Mouse (Mus musculus): ENCODE data around the gene Adra1d. TPM values are rescaled to one million over a fixed set of nuclear protein-coding genes. Genes with fewer than 3 reads are reported as not detected.

Gene Adra1d
- total RNA-seq, 2 experiments from 2014 or later, result 89.5 to 98.6 TPM

DNA sequence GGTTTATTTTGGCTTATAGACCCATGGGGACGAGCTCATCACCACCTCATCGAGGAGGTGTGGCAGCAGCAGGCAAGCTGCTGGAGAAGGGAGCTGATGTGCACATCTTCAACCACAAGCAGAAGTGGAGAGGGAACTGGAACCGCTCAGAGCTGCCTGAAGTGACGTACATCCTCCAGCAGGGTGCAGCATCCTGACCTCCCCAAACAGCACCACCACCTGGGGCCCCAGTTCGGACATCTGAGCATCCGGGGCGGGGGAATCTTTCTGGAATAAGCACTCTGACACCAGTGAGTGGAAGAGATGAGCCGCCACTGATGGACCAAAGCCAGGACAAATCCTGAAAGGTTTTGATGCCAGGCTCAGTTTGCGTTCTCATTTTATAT lies 31.5 kb downstream of the Adra1d start:
- no peak overlapping the region for H3K4me3 ChIP-seq
- DNase-seq (ENCODE audit: low spot score in 2 of 2), result peak in 1 of 2 experiments; percentile 58
- TF ChIP-seq CTCF (conservative IDR thresholded peaks at IDR 0.05), result peak; percentile 80
- no peak overlapping the region for H3K27ac ChIP-seq

DNA sequence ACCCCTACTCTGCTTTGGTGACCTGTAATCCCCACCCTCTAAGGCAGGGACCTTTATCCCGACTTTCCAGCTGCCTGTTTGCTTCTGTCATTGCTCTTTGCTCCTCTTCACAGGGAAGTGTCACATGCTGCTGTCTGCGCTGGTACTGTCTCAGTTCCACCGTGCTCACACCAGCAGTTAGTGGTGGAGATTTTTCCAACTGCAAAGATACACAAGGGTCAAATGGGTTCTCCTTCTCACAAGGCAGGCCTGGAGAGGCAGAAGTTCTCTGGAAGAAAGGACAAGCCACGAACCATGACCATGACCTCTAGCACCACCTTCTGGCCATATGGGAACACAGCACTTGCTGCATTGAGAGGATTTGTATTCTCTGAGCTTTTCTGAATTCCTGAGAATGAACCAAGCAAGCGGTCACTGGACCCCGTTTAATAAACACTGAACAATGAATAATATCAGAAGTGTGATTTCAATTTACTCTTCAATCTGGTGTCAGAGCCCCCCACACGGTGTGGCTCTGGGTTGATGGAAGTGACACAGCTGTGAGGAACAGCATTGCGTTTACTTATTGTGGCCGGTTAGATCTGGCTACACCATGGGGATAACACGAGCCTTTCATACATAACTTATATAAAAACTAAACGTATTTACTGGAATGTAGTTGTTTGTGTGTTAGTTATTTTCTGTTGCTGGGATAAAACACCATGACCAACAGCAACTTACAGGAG lies 32.0 kb downstream of the Adra1d start:
- H3K27ac ChIP-seq, result no peak overlapping the region
- peak; percentile 81 for TF ChIP-seq CTCF (conservative IDR thresholded peaks at IDR 0.05)
- no peak overlapping the region for H3K4me3 ChIP-seq
- peak; percentile 68 to 79 for DNase-seq (ENCODE audit: low spot score in 2 of 2)

DNA sequence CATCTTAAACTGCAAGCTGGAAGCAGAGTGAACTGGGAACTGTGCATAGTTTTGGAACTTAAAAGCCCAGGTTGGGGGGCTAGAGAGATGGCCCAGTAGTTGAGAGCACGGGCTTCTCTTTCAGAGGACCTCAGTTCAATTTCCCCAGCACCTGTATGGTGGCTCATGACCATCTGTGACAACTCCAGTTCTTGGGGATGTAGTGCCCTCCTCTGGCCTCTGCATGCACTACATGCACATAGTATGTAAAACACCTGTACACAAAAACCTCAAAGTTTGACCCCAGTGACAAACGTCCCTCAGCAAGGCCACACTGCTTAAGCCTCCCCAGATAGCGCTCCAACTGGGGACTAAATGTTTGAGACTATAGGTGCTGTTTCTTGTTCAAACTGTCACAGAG lies 35.0 kb downstream of the Adra1d start:
- no peak overlapping the region for H3K27ac ChIP-seq
- DNase-seq (ENCODE audit: low spot score in 2 of 2), result no peak
- no peak overlapping the region for H3K4me3 ChIP-seq
- peak; percentile 74 for TF ChIP-seq CTCF (conservative IDR thresholded peaks at IDR 0.05)

DNA sequence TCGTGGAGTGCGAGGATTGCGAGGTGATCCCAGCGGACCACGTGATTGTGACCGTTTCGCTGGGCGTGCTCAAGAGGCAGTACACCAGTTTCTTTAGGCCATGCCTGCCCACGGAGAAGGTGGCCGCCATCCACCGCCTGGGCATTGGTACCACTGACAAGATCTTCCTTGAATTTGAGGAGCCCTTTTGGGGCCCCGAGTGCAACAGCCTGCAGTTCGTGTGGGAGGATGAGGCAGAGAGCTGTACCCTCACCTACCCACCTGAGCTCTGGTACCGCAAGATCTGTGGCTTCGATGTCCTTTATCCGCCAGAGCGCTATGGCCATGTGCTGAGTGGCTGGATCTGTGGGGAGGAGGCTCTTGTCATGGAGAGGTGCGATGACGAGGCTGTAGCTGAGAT lies 41.3 kb downstream of the Adra1d start:
- no peak for TF ChIP-seq CTCF (conservative IDR thresholded peaks at IDR 0.05)
- no peak for DNase-seq (ENCODE audit: low spot score in 2 of 2)
- Histone ChIP-seq H3K4me3 (no peak overlapping the region), H3K27ac (no peak overlapping the region)

DNA sequence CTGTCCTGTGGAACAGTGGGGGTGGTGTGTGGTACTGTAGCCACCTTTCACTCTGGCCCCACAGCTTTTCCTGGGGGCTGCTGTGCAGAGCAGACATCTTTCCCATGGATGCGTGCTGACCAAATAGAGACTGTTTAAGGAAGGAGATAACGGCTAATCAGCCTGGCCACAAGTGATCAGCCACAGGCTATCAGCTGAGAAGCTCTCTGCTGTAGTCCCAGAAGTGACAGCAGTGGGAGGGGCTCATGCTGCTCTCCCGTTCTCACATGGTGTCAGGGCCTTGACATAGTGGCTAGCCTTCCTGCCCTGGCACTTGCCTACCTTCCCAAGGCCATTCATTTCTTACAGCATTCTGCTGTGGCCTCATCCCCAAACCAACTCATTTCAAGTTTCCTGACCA lies 43.3 kb downstream of the Adra1d start:
- TF ChIP-seq CTCF (conservative IDR thresholded peaks at IDR 0.05), result no peak
- Histone ChIP-seq H3K27ac (no peak overlapping the region), H3K4me3 (no peak overlapping the region)
- no peak for DNase-seq (ENCODE audit: low spot score in 2 of 2)

DNA sequence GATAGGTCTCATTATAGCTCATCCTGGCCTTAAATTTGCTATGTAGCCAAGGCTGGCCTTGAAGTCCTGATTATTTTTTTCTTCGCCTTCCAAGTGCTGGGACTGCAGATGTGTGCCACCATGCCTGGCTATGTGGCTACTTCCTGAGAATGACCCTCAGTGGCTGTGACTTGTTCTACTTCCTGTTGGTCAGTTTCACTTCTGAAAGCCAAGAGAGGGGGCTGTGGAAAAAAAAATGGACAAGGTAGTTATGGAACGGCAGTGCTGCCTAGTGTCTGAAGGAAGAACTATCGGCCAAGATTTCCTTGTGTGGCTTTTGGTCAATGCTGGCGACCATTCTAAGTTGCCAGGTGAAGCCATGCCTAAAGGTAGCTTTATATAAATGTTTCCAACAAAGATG lies 44.5 kb downstream of the Adra1d start:
- Histone ChIP-seq H3K4me3 (no peak overlapping the region), H3K27ac (no peak overlapping the region)
- TF ChIP-seq CTCF (conservative IDR thresholded peaks at IDR 0.05), result peak; percentile 35
- no peak for DNase-seq (ENCODE audit: low spot score in 2 of 2)

DNA sequence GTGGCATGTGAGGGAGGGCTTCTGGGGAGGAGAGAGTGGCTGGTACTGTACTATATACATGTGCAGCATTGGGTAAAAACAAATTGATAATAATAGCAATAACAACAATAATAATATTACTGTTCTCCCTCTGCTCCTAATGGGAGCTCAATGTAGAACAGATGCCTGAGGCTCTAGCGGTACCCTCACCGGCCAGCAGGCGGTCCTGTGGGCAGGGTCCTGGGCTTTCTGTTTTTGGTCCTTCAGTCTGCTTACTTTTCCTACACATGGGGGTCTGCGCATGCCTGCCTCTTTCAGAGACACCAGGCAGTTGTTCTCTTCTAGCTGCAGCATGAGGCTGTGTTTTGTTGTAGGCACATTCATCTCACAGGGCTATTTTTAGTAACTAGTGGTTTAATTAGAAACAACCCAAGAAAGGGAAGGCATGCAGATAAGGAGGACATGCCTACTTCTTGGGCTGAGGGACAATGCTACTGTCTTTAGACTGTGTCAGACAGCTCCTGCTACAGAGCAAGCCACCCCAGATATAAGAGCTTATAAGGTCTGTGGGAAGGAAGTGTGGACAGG lies 47.9 kb downstream of the Adra1d start:
- Histone ChIP-seq H3K4me3 (no peak overlapping the region), H3K27ac (peak overlapping the region; percentile 46; the same call in 1 of the 2 replicates)
- TF ChIP-seq CTCF (conservative IDR thresholded peaks at IDR 0.05), result peak; percentile 56
- DNase-seq (ENCODE audit: low spot score in 2 of 2), result no peak

DNA sequence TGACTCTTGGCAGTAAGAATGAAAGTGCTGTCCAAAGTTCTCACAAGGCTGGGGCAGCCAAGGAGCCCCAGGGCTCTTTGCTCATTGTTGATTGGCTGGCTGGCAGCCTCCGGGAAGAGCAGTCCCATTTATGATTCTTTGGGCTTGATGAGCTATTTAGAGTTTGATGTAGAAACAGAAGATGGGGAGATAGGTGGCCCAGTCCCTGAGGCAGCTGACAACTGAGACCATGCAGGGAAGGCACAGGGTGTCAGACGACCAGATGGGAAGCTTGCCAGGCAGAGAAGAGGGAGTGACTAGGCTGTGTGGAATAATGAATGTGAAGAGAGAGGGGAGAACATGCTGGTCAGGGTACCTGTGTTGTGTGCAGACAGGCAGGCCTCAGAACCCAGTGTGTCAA lies 48.6 kb downstream of the Adra1d start:
- H3K27ac ChIP-seq, result peak overlapping the region; percentile 46
- no peak for TF ChIP-seq CTCF (conservative IDR thresholded peaks at IDR 0.05)
- DNase-seq (ENCODE audit: low spot score in 2 of 2), result no peak

DNA sequence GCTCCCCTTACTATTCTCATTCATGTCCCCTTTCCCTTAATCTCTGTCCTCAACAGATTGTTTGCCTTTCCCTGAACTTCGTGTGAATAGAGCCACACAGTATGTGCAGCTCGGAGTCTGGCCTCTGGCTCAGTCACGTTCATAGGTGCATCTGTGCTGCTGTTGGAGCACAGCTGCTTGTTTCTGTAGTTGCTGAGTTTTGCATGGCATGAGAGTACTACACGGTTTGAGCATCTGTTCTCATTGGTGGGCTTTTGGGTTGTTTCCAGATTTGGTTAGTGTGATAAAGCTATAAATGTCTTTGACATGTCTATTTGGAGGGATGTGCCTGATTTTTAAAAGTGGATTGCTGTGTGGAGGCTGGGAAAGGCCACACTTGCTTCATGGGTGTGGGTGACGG lies 51.6 kb downstream of the Adra1d start:
- no peak for TF ChIP-seq CTCF (conservative IDR thresholded peaks at IDR 0.05)
- H3K27ac ChIP-seq, result peak overlapping the region; percentile 81
- DNase-seq (ENCODE audit: low spot score in 2 of 2), result no peak
- peak overlapping the region; percentile 22 for H3K4me3 ChIP-seq

More for the DNA sequence above, 48.6 kb downstream of the Adra1d start:
- H3K4me3 ChIP-seq, result no peak overlapping the region

DNA sequence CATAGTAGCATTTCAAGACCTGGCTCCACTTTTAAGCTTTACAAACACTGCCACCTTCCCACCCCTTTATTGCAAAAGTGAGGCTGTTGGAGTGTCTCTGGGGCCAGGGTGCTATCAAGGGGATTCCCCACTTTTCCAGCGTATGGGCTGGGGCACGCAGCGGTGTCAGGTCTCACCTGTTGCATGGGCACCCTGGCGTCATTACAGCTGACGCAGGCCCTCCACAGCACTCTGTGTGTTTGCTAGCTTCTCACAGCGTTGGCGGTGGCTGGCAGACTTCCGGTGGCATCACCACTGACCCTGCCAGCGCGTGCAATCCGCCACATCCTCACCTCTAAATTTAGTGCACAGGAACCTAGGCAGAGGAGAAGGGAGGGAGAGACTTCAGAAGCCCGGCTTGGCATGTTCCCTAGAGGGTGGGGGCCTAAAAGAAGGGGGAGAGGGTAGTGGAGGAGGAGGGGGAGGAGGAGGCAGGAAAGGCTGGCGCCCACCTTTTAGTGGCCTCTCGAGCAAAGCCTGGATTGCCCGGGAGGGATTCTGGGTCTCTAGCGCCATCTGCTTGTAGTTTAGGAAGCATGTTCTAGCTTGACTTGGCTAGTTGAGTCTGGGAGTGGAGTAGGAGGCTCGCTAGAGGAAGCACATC lies 52.3 kb downstream of the Adra1d start:
- peak; percentile 91 for TF ChIP-seq CTCF (conservative IDR thresholded peaks at IDR 0.05)
- peak; percentile 72 to 74 for DNase-seq (ENCODE audit: low spot score in 2 of 2)
- peak overlapping the region; percentile 40 for H3K4me3 ChIP-seq
- peak overlapping the region; percentile 81 for H3K27ac ChIP-seq

DNA sequence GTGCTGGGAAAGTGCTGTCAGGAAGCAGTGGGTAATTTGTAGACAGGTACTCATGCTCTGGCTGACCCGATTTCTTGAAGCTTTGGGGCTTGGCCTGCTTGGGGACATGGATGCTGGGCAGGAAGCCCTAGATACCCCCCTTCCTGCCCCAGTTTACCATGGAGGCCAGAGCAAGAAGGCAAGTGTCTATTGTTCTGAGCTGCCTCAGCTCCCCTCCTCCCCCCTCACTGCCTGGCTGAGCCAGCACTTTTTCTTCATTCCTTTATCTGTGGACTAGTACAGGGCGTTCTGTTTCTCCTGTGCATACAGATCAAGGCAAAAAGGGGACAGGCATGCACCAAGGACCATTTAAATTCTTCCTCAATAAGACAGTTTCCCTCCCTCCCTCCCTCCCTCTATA lies 53.6 kb downstream of the Adra1d start:
- DNase-seq (ENCODE audit: low spot score in 2 of 2), result peak; percentile 55 to 77
- Histone ChIP-seq H3K27ac (peak overlapping the region; percentile 81), H3K4me3 (no peak overlapping the region)
- TF ChIP-seq CTCF (conservative IDR thresholded peaks at IDR 0.05), result no peak

DNA sequence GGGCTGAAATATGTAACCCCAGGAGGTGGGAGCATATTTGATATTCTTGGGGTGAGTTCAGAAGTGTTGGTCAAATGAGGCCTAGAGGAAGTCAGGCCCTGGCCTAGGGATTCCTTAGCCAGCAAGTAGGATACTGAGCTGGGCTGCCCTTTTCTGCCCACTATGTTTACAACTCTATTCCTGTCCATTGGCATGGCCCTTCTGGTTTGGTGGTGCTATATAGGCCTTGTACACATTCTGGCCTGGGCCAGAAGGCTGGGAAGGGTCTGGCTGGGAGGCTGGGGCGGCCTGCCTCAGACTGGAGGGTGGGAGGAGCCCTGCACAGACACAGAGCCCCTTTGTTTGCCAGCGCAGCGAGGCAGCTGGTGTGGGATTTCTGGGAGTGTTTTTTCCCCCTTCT lies 55.7 kb downstream of the Adra1d start:
- Histone ChIP-seq H3K27ac (peak overlapping the region; percentile 81), H3K4me3 (no peak overlapping the region)
- DNase-seq (ENCODE audit: low spot score in 2 of 2), result no peak
- no peak for TF ChIP-seq CTCF (conservative IDR thresholded peaks at IDR 0.05)

DNA sequence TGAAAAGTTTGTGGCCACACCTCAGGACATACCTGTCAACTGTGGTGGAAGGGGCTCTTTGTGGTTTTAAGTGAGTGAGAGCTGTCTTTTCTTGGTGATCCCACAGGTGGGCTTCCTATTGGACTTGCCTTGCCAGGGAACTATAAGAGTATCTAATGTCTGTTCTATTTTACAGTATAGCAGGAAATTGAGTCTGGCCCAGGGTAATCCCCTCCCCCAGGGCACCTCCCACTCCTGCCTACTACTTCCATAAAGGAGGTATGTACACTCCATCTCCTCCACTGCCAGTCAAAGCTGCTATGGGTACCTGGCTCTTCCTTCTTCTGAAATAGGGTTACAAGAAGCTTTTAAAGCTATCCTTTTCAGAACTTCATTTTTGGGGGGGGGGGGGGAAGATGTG lies 56.7 kb downstream of the Adra1d start:
- Histone ChIP-seq H3K27ac (peak overlapping the region; percentile 36), H3K4me3 (no peak overlapping the region)
- no peak for TF ChIP-seq CTCF (conservative IDR thresholded peaks at IDR 0.05)
- no peak for DNase-seq (ENCODE audit: low spot score in 2 of 2)

DNA sequence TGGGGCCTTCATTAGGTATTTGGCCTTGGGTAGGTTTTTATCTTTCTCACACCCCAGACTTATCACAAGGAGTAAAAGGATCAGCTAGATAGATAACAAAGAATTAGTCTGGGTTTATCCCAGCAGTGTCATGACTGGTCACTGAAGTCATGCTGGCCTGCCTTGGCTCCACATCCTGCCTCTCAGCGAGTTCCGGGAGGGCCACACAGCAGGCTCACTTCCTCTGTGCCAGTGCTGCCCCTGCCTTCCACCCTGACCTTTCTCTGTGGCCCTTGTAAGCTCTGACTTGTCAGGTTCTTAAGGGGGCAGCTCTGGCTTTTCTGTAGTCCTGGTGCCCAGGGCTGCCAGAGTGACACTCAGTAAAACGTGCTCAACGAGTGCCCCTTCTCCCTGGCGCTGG lies 59.5 kb downstream of the Adra1d start:
- DNase-seq (ENCODE audit: low spot score in 2 of 2), result no peak
- Histone ChIP-seq H3K27ac (peak overlapping the region; percentile 84), H3K4me3 (no peak overlapping the region)
- TF ChIP-seq CTCF (conservative IDR thresholded peaks at IDR 0.05), result no peak

Data from layer of hippocampus, adult 2 months (tissue).